Comparison of ENCODE assay signal across 18 mouse cellular contexts in genomic region chr17:49649394-49649793, GRCm38 (mm10). TPM values are rescaled to one million over a fixed set of nuclear protein-coding genes. Genes with fewer than 3 reads are reported as not detected.
"Had no signal": no experiment of that assay in that cellular context is flagged by ENCODE, and none has a peak within 500 bp of the region (broad histone marks: within the 10 kb centered on the region; RNA-seq: fewer than 3 reads in every experiment).

No protein-coding gene starts in this region.

- H3K9me3 ChIP-seq: hindbrain, embryonic 15.5 days had no signal

- H3K36me3 ChIP-seq: hindbrain, embryonic 15.5 days; limb, embryonic 12.5 days had no signal

- H3K4me3 ChIP-seq: hindbrain, embryonic 15.5 days; layer of hippocampus, adult 2 months; left cerebral cortex, adult 2 months; limb, embryonic 12.5 days had no signal

- H3K27ac ChIP-seq: hindbrain, embryonic 15.5 days; kidney, postnatal 0 days; layer of hippocampus, adult 2 months; left cerebral cortex, adult 2 months; liver, embryonic 14.5 days had no signal

- DNase-seq: kidney, adult 2 months; kidney, postnatal 25 days; layer of hippocampus, adult 9-11 months; liver, postnatal 0 days; lung, postnatal 4 days; midbrain, embryonic 14.5 days; thymus, adult 2 months; thymus, postnatal 14 days; thymus, postnatal 4 days had no signal

- H3K27me3 ChIP-seq: hindbrain, embryonic 15.5 days; limb, embryonic 12.5 days had no signal

- ATAC-seq: intestine, postnatal 0 days; liver, postnatal 0 days had no signal

- H3K4me1 ChIP-seq: hindbrain, embryonic 15.5 days; limb, embryonic 12.5 days had no signal

- H3K9ac ChIP-seq: hindbrain, embryonic 15.5 days; limb, embryonic 12.5 days; liver, embryonic 14.5 days; liver, postnatal 0 days had no signal

- H3K4me2 ChIP-seq: hindbrain, embryonic 15.5 days; limb, embryonic 12.5 days; liver, embryonic 11.5 days; midbrain, embryonic 11.5 days had no signal

RNA-seq across cellular contexts. Expression of gene Kif6, which starts 34.5 kb away (rescaled TPM):
- polyA plus RNA-seq: liver, postnatal 0 days had no signal
